Comparison of ENCODE assay signal across 14 mouse cellular contexts in genomic region chr8:35160230-35160629, GRCm38 (mm10).
DNase-seq lines count a peak whose midpoint lies in the region; ATAC-seq and TF ChIP-seq lines count a peak whose summit lies in the region.
"Had no signal": no experiment of that assay in that cellular context is flagged by ENCODE, and none has a peak within 500 bp of the region (broad histone marks: within the 10 kb centered on the region; RNA-seq: fewer than 3 reads in every experiment).

No protein-coding gene starts in this region.

- H3K4me2 ChIP-seq in midbrain, embryonic 13.5 days (replicated peaks): no peak overlapping the region
- no peak overlapping the region for H3K4me2 ChIP-seq in midbrain, postnatal 0 days (ENCODE audit: low read depth, low read length, poor library complexity, severe bottlenecking)
- no peak overlapping the region for H3K4me2 ChIP-seq in stomach, postnatal 0 days (replicated peaks; ENCODE audit: low read depth)
- H3K4me2 ChIP-seq: hindbrain, embryonic 15.5 days; liver, embryonic 11.5 days; neural tube, embryonic 15.5 days had no signal

- H3K9ac ChIP-seq in midbrain, embryonic 13.5 days (replicated peaks): no peak overlapping the region
- no peak overlapping the region for H3K9ac ChIP-seq in midbrain, postnatal 0 days (replicated peaks; ENCODE audit: low read length, poor library complexity, severe bottlenecking)
- no peak overlapping the region for H3K9ac ChIP-seq in stomach, postnatal 0 days (ENCODE audit: low read length)
- H3K9ac ChIP-seq: hindbrain, embryonic 15.5 days; neural tube, embryonic 15.5 days had no signal

- peak; percentile 48; the same call in 1 of the 2 replicates for ATAC-seq in midbrain, embryonic 13.5 days
- no peak for ATAC-seq in midbrain, postnatal 0 days (ENCODE audit: low FRiP score)
- ATAC-seq in stomach, postnatal 0 days (ENCODE audit: low FRiP score, low TSS enrichment): peak; percentile 97

- no peak overlapping the region for H3K27ac ChIP-seq in midbrain, embryonic 13.5 days
- no peak overlapping the region for H3K27ac ChIP-seq in midbrain, postnatal 0 days (ENCODE audit: low read depth, low read length)
- peak overlapping the region; percentile 48 for H3K27ac ChIP-seq in layer of hippocampus, adult 2 months
- no peak overlapping the region for H3K27ac ChIP-seq in stomach, postnatal 0 days (replicated peaks)
- H3K27ac ChIP-seq in left cerebral cortex, adult 2 months: no peak overlapping the region
- H3K27ac ChIP-seq: hindbrain, embryonic 15.5 days; neural tube, embryonic 15.5 days had no signal

- no peaks in the 10 kb centered on the region for H3K36me3 ChIP-seq in midbrain, embryonic 13.5 days
- no peaks in the 10 kb centered on the region for H3K36me3 ChIP-seq in midbrain, postnatal 0 days (ENCODE audit: insufficient read depth, low read length)
- H3K36me3 ChIP-seq in stomach, postnatal 0 days (ENCODE audit: control insufficient read depth, insufficient read depth, low read length): no peaks in the 10 kb centered on the region
- H3K36me3 ChIP-seq: hindbrain, embryonic 15.5 days; neural tube, embryonic 15.5 days had no signal

- intact Hi-C loops in left cerebral cortex, adult 2 months (cut with DNase I): loop anchor here (5.0 kb wide), 1 partner anchor 978 kb away; no protein-coding TSS in a partner anchor

- TF ChIP-seq CTCF in midbrain, postnatal 0 days (IDR thresholded peaks at IDR 0.05): no peak
- TF ChIP-seq CTCF in layer of hippocampus, adult 2 months (conservative IDR thresholded peaks at IDR 0.05): no peak
- no peak for TF ChIP-seq CTCF in stomach, postnatal 0 days (IDR thresholded peaks at IDR 0.05; ENCODE audit: low read depth)
- no peak for TF ChIP-seq CTCF in left cerebral cortex, adult 2 months (IDR thresholded peaks at IDR 0.05)

- peaks cover 5% of the 10 kb centered on the region; the same call in 1 of the 2 replicates for H3K27me3 ChIP-seq in midbrain, embryonic 13.5 days
- H3K27me3 ChIP-seq in midbrain, postnatal 0 days (ENCODE audit: insufficient read depth, low read length): no peaks in the 10 kb centered on the region
- H3K27me3 ChIP-seq in stomach, postnatal 0 days (ENCODE audit: control insufficient read depth, insufficient read depth, low read length): no peaks in the 10 kb centered on the region
- H3K27me3 ChIP-seq: hindbrain, embryonic 15.5 days; neural tube, embryonic 15.5 days had no signal

- TF ChIP-seq EP300 in stomach, postnatal 0 days (optimal IDR thresholded peaks at IDR 0.05): no peak

- WGBS in midbrain, embryonic 13.5 days: 91% methylated on average over 12 of the region's 12 CpGs
- WGBS in midbrain, postnatal 0 days: 90% methylated on average over 12 of the region's 12 CpGs
- WGBS in stomach, postnatal 0 days: 67% methylated on average over 12 of the region's 12 CpGs

- DNase-seq in midbrain, postnatal 0 days (ENCODE audit: low spot score): no peak
- DNase-seq in ZHBTc4 (ENCODE audit: low read depth, low spot score): peak; percentile 37
- peak; percentile 23 to 59 for DNase-seq in layer of hippocampus, adult 2 months (ENCODE audit: low spot score in 2 of 2)
- DNase-seq in stomach, postnatal 0 days (ENCODE audit: low spot score): peak; percentile 88
- no peak for DNase-seq in kidney, postnatal 36 days
- no peak for DNase-seq in left cerebral cortex, adult 2 months (ENCODE audit: extremely low spot score in 1 of 2, low spot score in 2 of 2)
- DNase-seq: adrenal gland, postnatal 14 days; heart, adult 18-20 months; right cerebral cortex, adult 18-20 months; thymus, adult 2 months had no signal

- H3K9me3 ChIP-seq in midbrain, embryonic 13.5 days: no peaks in the 10 kb centered on the region
- H3K9me3 ChIP-seq in midbrain, postnatal 0 days (ENCODE audit: low read length): no peaks in the 10 kb centered on the region
- H3K9me3 ChIP-seq in stomach, postnatal 0 days (ENCODE audit: control insufficient read depth, low read length): no peaks in the 10 kb centered on the region
- H3K9me3 ChIP-seq: hindbrain, embryonic 15.5 days; neural tube, embryonic 15.5 days had no signal

- H3K4me3 ChIP-seq in midbrain, embryonic 13.5 days (replicated peaks): no peak overlapping the region
- H3K4me3 ChIP-seq in midbrain, postnatal 0 days (ENCODE audit: low read depth, low read length): no peak overlapping the region
- no peak overlapping the region for H3K4me3 ChIP-seq in layer of hippocampus, adult 2 months
- no peak overlapping the region for H3K4me3 ChIP-seq in stomach, postnatal 0 days (ENCODE audit: low read depth, low read length)
- H3K4me3 ChIP-seq in left cerebral cortex, adult 2 months: no peak overlapping the region
- H3K4me3 ChIP-seq: hindbrain, embryonic 15.5 days; neural tube, embryonic 15.5 days had no signal

- H3K4me1 ChIP-seq in midbrain, embryonic 13.5 days (replicated peaks): peaks cover 12% of the 10 kb centered on the region
- H3K4me1 ChIP-seq in midbrain, postnatal 0 days (ENCODE audit: insufficient read depth, low read length): 0 out of 2 replicates have a peak, but pooled peaks cover 3% of the 10 kb centered on the region
- H3K4me1 ChIP-seq in stomach, postnatal 0 days (replicated peaks; ENCODE audit: control insufficient read depth, insufficient read depth): no peaks in the 10 kb centered on the region
- H3K4me1 ChIP-seq: hindbrain, embryonic 15.5 days; neural tube, embryonic 15.5 days had no signal

Comparison
In these comparisons a context has a peak if more than half of its experiments do, and no peak if none do; other contexts are left out.
1. DNase-seq: peak in ZHBTc4 (single experiment), layer of hippocampus, adult 2 months (2 of 2) and stomach, postnatal 0 days (single experiment); none in midbrain, postnatal 0 days (single experiment), kidney, postnatal 36 days (0 of 2) and left cerebral cortex, adult 2 months (0 of 2).